Mouse (Mus musculus) neural tube, embryonic 11.5 days (tissue): ENCODE measurements around the gene Deup1. TPM values are rescaled to one million over a fixed set of nuclear protein-coding genes. Genes with fewer than 3 reads are reported as not detected.

Source experiments
- ATAC-seq: fragments of 200-750 bp; cut with Nextera tagmentation; 2 replicates; pipeline ENCODE4 v1.8.0; 2017; ENCODE audit warnings: moderate number of reproducible peaks, mild to moderate bottlenecking, moderate TSS enrichment, moderate library complexity; ENCODE audit not compliant: insufficient read depth, low FRiP score, low TSS enrichment
- DNase-seq: peaks from one replicate; pipeline ENCODE4 v3.0.0-alpha.2; 2015; ENCODE audit warnings: low spot score
- H3K27ac ChIP-seq: fragments of 300-500 bp; sonication (generic); 2 replicates; pipeline ENCODE4 v1.5.1; 2014; ENCODE audit warnings: low read depth, mild to moderate bottlenecking, low read length
- H3K27me3 ChIP-seq: fragments of 300-500 bp; sonication (generic); 2 replicates; pipeline ENCODE4 v1.6.1; 2014; ENCODE audit warnings: mild to moderate bottlenecking, low read length, mixed read lengths; ENCODE audit not compliant: control insufficient read depth, insufficient read depth
- H3K36me3 ChIP-seq: fragments of 300-500 bp; sonication (generic); 2 replicates; pipeline ENCODE4 v1.6.1; 2014; ENCODE audit warnings: mild to moderate bottlenecking, low read length, moderate library complexity, mixed read lengths; ENCODE audit not compliant: control insufficient read depth, insufficient read depth
- H3K4me1 ChIP-seq: fragments of 300-500 bp; sonication (generic); 2 replicates; pipeline ENCODE4 v1.6.1; 2014; ENCODE audit warnings: low read length, mixed read lengths; ENCODE audit not compliant: control insufficient read depth, insufficient read depth
- H3K4me2 ChIP-seq: fragments of 300-500 bp; sonication (generic); 2 replicates; pipeline ENCODE4 v1.6.1; 2014; ENCODE audit warnings: low read depth, mild to moderate bottlenecking, moderate library complexity
- H3K4me3 ChIP-seq: fragments of 300-500 bp; sonication (generic); 2 replicates; pipeline ENCODE4 v1.5.1; 2014; ENCODE audit warnings: low read depth, low read length
- H3K9ac ChIP-seq: fragments of 300-500 bp; sonication (generic); 2 replicates; pipeline ENCODE4 v1.6.1; 2014; ENCODE audit warnings: mild to moderate bottlenecking, low read length
- H3K9me3 ChIP-seq: fragments of 300-500 bp; sonication (generic); 2 replicates; pipeline ENCODE4 v1.6.1; 2016; ENCODE audit warnings: low read length; ENCODE audit not compliant: control insufficient read depth
- WGBS: fragments of 180-500 bp; shearing (Covaris S2); extraction: QIAGEN DNeasy Blood & Tissue Kit; methylation state at CpG from one replicate; pipeline ENCODE4 v1.1.7; 2014; 5-methylcytosine and 5-hydroxymethylcytosine counted together
- polyA plus RNA-seq: library from polyadenylated mRNA; unstranded; fragments of >200 nt; fragmentation: Nextera tagmentation; extraction: Ambion mirVana; gene quantifications from 2 replicates; pipeline ENCODE4 v1.2.1, GENCODE M21; 2014

The Deup1 gene
- polyA plus RNA-seq, 1 experiment from 2014 or later, result 0.08 TPM

DNA sequence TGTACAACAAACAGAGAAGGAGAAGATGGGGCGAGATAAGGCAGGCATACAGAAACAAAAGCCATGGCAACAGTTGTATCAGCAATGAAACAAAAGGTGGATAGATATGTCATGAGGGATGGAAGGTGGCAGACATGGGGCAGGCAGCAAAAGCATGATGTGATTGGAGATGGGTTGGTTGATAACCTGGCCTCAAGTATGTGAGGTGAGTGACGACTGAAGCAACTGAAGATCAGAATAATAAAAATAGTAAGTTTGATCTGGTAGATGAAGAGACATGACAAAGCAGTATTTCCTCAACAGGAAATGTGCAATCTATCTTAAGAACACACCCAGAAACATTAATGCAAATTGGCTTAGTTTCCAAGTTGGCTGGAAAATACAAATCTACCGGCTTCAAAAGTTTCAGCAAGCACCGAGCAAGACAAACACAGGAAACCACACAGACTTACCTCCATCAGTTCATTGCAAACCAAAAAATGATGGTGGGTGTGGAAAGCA lies 77.2 kb downstream of the Deup1 start:
- no peak overlapping the region for H3K9ac ChIP-seq
- ATAC-seq, result no peak
- 91% methylated on average over 4 of the region's 4 CpGs for WGBS
- H3K27ac ChIP-seq, result no peak overlapping the region
- H3K27me3 ChIP-seq, result no peaks in the 10 kb centered on the region
- no peak overlapping the region for H3K4me2 ChIP-seq
- no peaks in the 10 kb centered on the region for H3K4me1 ChIP-seq
- no peaks in the 10 kb centered on the region for H3K9me3 ChIP-seq
- no peak overlapping the region for H3K4me3 ChIP-seq
- no peaks in the 10 kb centered on the region for H3K36me3 ChIP-seq
- DNase-seq, result no peak

DNA sequence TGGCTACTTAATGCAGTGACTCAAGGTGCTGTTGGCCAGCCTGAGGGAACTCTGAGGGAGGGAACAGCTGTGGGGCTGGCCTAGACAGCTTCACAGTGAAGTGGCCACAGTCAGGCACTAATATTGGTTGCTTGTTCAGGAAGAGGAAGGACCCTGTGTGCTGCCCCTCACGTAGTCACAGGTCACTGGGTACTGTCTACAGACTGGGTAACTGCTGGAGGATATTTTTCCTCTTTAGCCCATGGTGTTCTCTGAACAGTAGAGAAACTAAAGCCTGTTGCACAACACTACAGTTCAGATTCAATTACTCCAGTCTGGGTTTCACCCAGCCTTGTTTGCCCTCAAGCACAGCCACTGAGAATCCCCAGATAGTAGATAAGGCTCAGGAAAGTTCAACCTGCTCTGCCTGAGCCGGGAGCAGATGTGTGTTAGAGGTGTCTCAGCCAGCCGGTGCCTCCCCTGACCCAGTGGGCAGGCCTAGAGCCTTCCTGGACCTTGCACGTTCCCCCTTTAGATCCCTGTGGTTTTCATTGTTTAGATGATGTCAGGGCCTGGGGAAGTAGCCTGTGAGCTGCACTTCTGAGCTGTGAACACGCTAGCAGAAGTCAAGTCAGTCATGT lies 85.9 kb downstream of the Deup1 start:
- Histone ChIP-seq H3K4me2 (no peak overlapping the region), H3K9ac (no peak overlapping the region), H3K27ac (no peak overlapping the region), H3K36me3 (no peaks in the 10 kb centered on the region), H3K9me3 (no peaks in the 10 kb centered on the region), H3K4me1 (no peaks in the 10 kb centered on the region), H3K27me3 (no peaks in the 10 kb centered on the region), H3K4me3 (no peak overlapping the region)
- no peak for DNase-seq
- ATAC-seq, result no peak
- 72% methylated on average over 5 of the region's 5 CpGs for WGBS

DNA sequence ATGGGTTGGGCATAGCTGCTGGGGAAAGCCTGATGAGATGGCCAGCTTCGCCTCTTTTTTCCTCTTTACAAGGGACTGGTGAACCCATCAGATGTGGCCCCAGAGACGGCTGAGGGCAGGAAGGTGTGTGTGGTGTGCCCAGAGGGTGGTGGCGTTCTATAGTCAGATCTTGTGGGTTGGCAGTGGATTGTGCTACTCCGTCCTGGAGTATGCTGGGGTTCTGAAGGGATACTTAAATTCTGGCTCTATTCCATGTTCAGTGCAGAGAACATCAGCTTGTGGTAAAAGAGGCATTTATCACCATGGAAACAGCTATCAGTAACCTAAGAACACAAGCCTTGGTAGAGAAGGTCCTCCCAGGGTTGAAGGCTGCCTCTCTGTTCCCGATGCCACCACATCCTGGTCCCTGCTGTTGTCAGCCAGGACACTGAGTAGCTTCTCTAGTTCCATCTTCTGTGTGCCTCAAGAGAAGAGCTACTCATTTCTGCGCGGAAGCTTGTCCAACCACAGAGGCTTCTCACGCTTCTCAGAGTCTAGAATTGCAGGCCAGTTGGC lies 88.7 kb downstream of the Deup1 start:
- Histone ChIP-seq H3K27ac (no peak overlapping the region), H3K27me3 (no peaks in the 10 kb centered on the region), H3K4me1 (peaks cover 3% of the 10 kb centered on the region; the same call in 1 of the 2 replicates), H3K4me3 (no peak overlapping the region), H3K4me2 (no peak overlapping the region), H3K9ac (no peak overlapping the region), H3K36me3 (no peaks in the 10 kb centered on the region), H3K9me3 (no peaks in the 10 kb centered on the region)
- 98% methylated on average over 8 of the region's 8 CpGs for WGBS
- DNase-seq (no peak), ATAC-seq (no peak)

DNA sequence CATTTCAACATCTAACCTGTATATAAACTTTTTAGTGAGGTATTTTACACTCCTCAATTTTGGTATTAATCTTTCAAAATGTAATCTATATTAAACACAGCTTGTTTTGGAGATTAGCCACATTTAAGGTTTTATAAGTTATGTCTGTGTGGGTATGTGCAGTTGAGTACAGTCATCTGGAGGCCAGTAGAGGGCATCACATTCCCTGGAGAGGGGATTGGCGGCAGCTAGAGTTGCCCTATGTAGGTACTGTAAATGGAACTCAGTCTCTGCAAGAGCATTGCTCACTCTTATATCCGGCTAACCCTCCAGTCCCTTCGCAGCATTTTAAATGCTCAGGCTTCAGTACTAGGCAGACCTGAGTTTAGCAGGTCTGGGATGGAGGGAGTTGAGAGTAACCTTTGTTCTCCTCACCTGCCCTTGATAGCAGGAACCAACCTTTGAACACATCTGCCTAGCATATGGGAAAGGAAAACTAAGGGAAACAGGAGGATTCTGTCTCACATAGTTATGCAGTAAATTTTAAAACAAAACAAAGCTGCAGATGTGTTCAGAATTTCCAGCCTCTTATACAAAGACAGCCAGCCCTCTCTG lies 90.2 kb downstream of the Deup1 start:
- WGBS, result 79% methylated on average over 3 of the region's 3 CpGs

DNA sequence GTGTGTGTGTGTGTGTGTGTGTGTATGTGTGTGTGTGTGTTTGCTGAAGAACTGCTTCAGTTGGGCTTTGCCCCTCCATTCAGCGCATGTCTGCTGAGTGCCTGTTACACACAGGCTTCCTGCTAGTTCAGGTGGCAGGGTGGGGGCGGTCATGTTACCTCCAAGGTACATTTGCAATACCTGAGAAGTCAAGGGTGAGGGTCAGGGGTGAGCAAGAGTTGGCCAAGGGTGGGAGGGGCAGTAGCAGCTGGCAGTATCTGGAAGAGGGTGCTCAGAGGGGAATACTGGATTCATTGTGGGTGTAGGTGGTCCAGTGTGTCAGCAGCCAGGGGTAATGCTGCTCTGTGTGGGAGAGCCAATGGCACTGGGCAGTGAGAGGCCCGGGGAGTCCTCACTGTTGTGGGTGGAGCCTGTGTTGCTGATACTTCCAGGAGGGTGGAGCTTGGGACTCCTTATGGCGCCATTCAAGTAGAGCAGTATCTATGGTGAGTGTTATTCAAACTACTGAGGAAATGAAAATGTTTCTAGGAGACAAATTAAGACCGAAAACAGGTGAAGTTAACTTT lies 90.8 kb downstream of the Deup1 start:
- H3K4me2 ChIP-seq, result no peak overlapping the region
- H3K27ac ChIP-seq, result no peak overlapping the region
- H3K4me3 ChIP-seq, result no peak overlapping the region
- H3K9ac ChIP-seq, result no peak overlapping the region
- peaks cover 3% of the 10 kb centered on the region; the same call in 1 of the 2 replicates for H3K4me1 ChIP-seq
- no peak for ATAC-seq
- no peak for DNase-seq
- H3K36me3 ChIP-seq, result no peaks in the 10 kb centered on the region
- WGBS, result 88% methylated on average over 5 of the region's 5 CpGs
- no peaks in the 10 kb centered on the region for H3K27me3 ChIP-seq
- no peaks in the 10 kb centered on the region for H3K9me3 ChIP-seq

More for the DNA sequence above, 90.2 kb downstream of the Deup1 start:
- H3K9me3 ChIP-seq, result no peaks in the 10 kb centered on the region
- no peak for DNase-seq
- no peak for ATAC-seq
- H3K9ac ChIP-seq, result no peak overlapping the region
- no peak overlapping the region for H3K4me2 ChIP-seq
- no peak overlapping the region for H3K4me3 ChIP-seq
- H3K27ac ChIP-seq, result no peak overlapping the region
- peaks cover 3% of the 10 kb centered on the region; the same call in 1 of the 2 replicates for H3K4me1 ChIP-seq
- H3K27me3 ChIP-seq, result no peaks in the 10 kb centered on the region
- H3K36me3 ChIP-seq, result no peaks in the 10 kb centered on the region

DNA sequence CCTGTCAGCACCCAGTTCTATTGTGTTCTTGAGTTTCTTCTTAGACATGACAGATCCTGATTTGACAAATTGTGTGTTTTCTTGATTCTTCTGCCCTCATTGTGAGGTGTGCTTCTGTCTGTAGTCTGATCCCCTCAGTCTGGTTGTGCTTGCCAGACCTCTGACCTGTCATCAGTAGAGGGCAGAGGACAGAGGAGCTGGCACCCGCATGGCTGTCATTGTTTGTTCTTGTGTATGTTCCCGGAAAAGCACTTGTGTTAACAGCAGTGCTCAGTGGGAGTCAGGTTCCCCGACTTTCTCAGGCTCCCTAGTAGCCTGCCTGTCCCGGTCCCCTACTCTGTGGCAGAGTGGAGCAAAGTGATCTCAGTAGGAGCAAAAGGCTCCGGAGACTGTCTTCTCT lies 92.3 kb downstream of the Deup1 start:
- DNase-seq (no peak), ATAC-seq (no peak)
- 43% methylated on average over 5 of the region's 5 CpGs for WGBS
- Histone ChIP-seq H3K4me2 (no peak overlapping the region), H3K27ac (no peak overlapping the region), H3K4me1 (peaks cover 3% of the 10 kb centered on the region; the same call in 1 of the 2 replicates), H3K4me3 (no peak overlapping the region), H3K9ac (no peak overlapping the region), H3K36me3 (no peaks in the 10 kb centered on the region), H3K27me3 (no peaks in the 10 kb centered on the region), H3K9me3 (no peaks in the 10 kb centered on the region)

DNA sequence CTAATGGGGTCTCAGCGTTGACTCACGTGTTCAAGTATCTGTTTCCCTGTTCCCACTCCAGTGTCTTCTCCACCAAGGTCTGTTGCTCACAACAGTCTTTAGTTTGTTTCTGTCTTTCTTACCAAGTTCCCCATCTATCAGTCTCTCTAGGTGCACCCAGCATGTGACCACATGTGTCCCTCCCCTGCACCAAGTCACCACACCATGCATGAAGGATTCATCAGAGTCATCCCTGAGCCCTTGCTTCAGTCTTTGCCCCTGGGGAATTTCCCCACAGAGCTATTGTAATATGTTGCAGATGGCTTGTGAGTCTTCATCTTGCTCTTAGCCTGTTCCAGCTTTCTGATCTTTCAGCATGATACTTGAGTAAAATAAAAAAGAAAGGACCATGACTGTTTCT lies 93.6 kb downstream of the Deup1 start:
- Histone ChIP-seq H3K27me3 (no peaks in the 10 kb centered on the region), H3K9ac (no peak overlapping the region), H3K4me2 (no peak overlapping the region), H3K4me1 (peaks cover 12% of the 10 kb centered on the region), H3K4me3 (no peak overlapping the region), H3K36me3 (no peaks in the 10 kb centered on the region), H3K27ac (no peak overlapping the region), H3K9me3 (no peaks in the 10 kb centered on the region)
- DNase-seq (no peak), ATAC-seq (no peak)
- WGBS, result 75% methylated on average over 2 of the region's 2 CpGs

DNA sequence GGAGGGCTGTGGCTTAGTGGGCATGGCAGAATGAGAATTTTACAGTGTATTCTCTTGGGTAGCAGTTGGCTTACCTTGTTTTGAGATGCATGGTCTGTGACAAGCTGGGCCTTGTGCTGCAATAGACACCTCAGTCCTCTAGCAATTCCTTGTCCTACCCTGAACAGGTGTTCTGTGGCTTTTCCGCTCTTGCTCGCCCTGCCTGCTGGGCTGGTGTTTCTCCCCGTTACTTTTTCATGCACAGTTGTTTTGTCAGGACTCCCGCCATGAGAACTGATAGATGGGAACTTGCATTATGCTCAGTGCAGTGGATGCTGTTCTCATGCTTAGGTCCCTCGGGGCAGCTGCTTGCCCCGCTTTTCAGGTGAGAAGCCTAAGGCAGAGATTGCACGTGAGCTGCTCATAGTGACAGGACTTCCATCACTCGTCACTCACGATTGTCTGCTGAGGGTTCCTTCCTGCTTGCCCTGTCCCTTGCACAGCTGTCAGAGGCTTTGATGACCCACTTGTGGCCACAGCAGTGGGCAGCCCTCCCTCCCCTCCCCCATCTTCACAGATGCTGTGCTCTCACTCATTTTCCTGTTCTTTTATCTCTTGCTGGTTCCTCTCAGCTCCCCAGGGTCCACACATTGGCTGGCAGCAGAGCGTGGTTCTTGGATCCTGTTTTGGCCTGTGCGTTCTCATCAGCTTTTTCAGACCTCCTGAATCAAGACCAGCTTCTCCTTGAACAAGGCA lies 94.2 kb downstream of the Deup1 start:
- H3K4me1 ChIP-seq, result peaks cover 15% of the 10 kb centered on the region
- H3K9me3 ChIP-seq, result no peaks in the 10 kb centered on the region
- no peak overlapping the region for H3K27ac ChIP-seq
- no peak overlapping the region for H3K9ac ChIP-seq
- ATAC-seq (no peak), DNase-seq (no peak)
- H3K4me3 ChIP-seq, result no peak overlapping the region
- no peaks in the 10 kb centered on the region for H3K36me3 ChIP-seq
- WGBS, result 63% methylated on average over 11 of the region's 11 CpGs
- no peaks in the 10 kb centered on the region for H3K27me3 ChIP-seq
- no peak overlapping the region for H3K4me2 ChIP-seq
